Mouse (Mus musculus): Measurements from ENCODE around the gene Ctsa. TPM values are rescaled to one million over a fixed set of nuclear protein-coding genes. Genes with fewer than 3 reads are reported as not detected.

The Ctsa gene
- total RNA-seq, 2 experiments from 2014 or later = 97.7 to 103 TPM

GRCm38 (mm10) chr2:164803201-164803920, 29.3 kb upstream of the Ctsa start:
- intact Hi-C loops (cut with DNase I) = no loop called here
- DNase-seq = no peak

- intact Hi-C loops (cut with DNase I) = no loop called here
- no peak for DNase-seq
Measured at GRCm38 (mm10) chr2:164803921-164804313, 28.8 kb upstream of the Ctsa start.

GRCm38 (mm10) chr2:164804533-164805331, 27.9 kb upstream of the Ctsa start, which contains the start of the genes Acot8 and Zswim3:
Gene Acot8 (minus strand): TSS chr2:164804882.
Gene Zswim3 (plus strand): TSS chr2:164805098.
- intact Hi-C loops (cut with DNase I) = no loop called here

GRCm38 (mm10) chr2:164805332-164805718, 27.3 kb upstream of the Ctsa start:
- no peak for DNase-seq
- intact Hi-C loops (cut with DNase I) = no loop called here

More at GRCm38 (mm10) chr2:164804533-164805331, 27.9 kb upstream of the Ctsa start, which contains the start of the genes Acot8 and Zswim3:
- DNase-seq = peak; percentile 96 to 97

- no peak for DNase-seq
- intact Hi-C loops (cut with DNase I) = no loop called here
Measured at GRCm38 (mm10) chr2:164806614-164807013, 26.1 kb upstream of the Ctsa start.

- intact Hi-C loops (cut with DNase I) = no loop called here
- DNase-seq = no peak
Measured at GRCm38 (mm10) chr2:164813557-164813956, 19.1 kb upstream of the Ctsa start.

GRCm38 (mm10) chr2:164815348-164815747, 17.3 kb upstream of the Ctsa start:
- intact Hi-C loops (cut with DNase I) = no loop called here
- no peak for DNase-seq

- no peak for DNase-seq
- intact Hi-C loops (cut with DNase I) = no loop called here
Measured at GRCm38 (mm10) chr2:164815821-164816220, 16.9 kb upstream of the Ctsa start.

- intact Hi-C loops (cut with DNase I) = no loop called here
- no peak for DNase-seq
Measured at GRCm38 (mm10) chr2:164817206-164817605, 15.5 kb upstream of the Ctsa start.

GRCm38 (mm10) chr2:164817703-164818102, 15.0 kb upstream of the Ctsa start:
- intact Hi-C loops (cut with DNase I) = no loop called here
- no peak for DNase-seq

- intact Hi-C loops (cut with DNase I) = loop anchor here (10.0 kb wide), 1 partner anchor 214 kb away; the partner anchor contains the start of gene Ncoa5
- no peak for DNase-seq
Measured at GRCm38 (mm10) chr2:164821060-164821459, 11.6 kb upstream of the Ctsa start.

- intact Hi-C loops (cut with DNase I) = loop anchor here (10.0 kb wide), 1 partner anchor 212 kb away; the partner anchor contains the start of gene Ncoa5
Measured at GRCm38 (mm10) chr2:164822636-164823165, 10.0 kb upstream of the Ctsa start, which contains the start of gene Zswim1. Gene Zswim1 (plus strand): TSS chr2:164822686.

GRCm38 (mm10) chr2:164823181-164823585, 9.5 kb upstream of the Ctsa start:
- intact Hi-C loops (cut with DNase I) = loop anchor here (10.0 kb wide), 1 partner anchor 212 kb away; the partner anchor contains the start of gene Ncoa5
- DNase-seq = no peak

More at GRCm38 (mm10) chr2:164822636-164823165, 10.0 kb upstream of the Ctsa start, which contains the start of gene Zswim1:
- DNase-seq = peak; percentile 99 to 100

GRCm38 (mm10) chr2:164823969-164824368, 8.7 kb upstream of the Ctsa start:
- intact Hi-C loops (cut with DNase I) = loop anchor here (10.0 kb wide), 1 partner anchor 211 kb away; the partner anchor contains the start of gene Ncoa5
- no peak for DNase-seq

- DNase-seq = no peak
- intact Hi-C loops (cut with DNase I) = loop anchor here (10.0 kb wide), 1 partner anchor 209 kb away; the partner anchor contains the start of gene Ncoa5
Measured at GRCm38 (mm10) chr2:164825521-164825920, 7.2 kb upstream of the Ctsa start.

GRCm38 (mm10) chr2:164827146-164827850, 5.4 kb upstream of the Ctsa start:
- intact Hi-C loops (cut with DNase I) = loop anchor here (10.0 kb wide), 1 partner anchor 208 kb away; the partner anchor contains the start of gene Ncoa5
- DNase-seq = no peak

GRCm38 (mm10) chr2:164828437-164828836, 4.2 kb upstream of the Ctsa start, which contains the start of gene Spata25:
Gene Spata25 (minus strand): TSS chr2:164828537.
- DNase-seq = no peak
- intact Hi-C loops (cut with DNase I) = loop anchor here (10.0 kb wide), 1 partner anchor 206 kb away; the partner anchor contains the start of gene Ncoa5

- intact Hi-C loops (cut with DNase I) = loop anchor here (10.0 kb wide), 1 partner anchor 206 kb away; the partner anchor contains the start of gene Ncoa5
- DNase-seq = no peak
Measured at GRCm38 (mm10) chr2:164829090-164829489, 3.6 kb upstream of the Ctsa start.

GRCm38 (mm10) chr2:164831029-164831428, 1.6 kb upstream of the Ctsa start:
- intact Hi-C loops (cut with DNase I) = no loop called here
- no peak for DNase-seq
